Mouse (Mus musculus) megakaryocyte-erythroid progenitor cell, adult 5-6 weeks (primary cell): Measurements from ENCODE around the gene Cfd. TPM values are rescaled to one million over a fixed set of nuclear protein-coding genes. Genes with fewer than 3 reads are reported as not detected.
A peak's percentile ranks its signal among the peaks of the same experiment; 100 is the strongest.

Experiments
- ATAC-seq: replicated peaks from 2 replicates; pipeline ENCODE4 v1.8.0; 2016; ENCODE audit warnings: mild to moderate bottlenecking, inconsistent platforms; ENCODE audit not compliant: severe bottlenecking, poor library complexity, low FRiP score, low TSS enrichment
- total RNA-seq, 2 experiments: library from RNA; stranded (forward) in 1 of 2; stranded (reverse) in 1 of 2; fragments of 200-1000, 215-1000 nt in 1 of 2; fragments of >200 nt in 1 of 2; fragmentation: Nextera tagmentation in 1 of 2; gene quantifications; 2 replicates each; pipeline ENCODE4 v1.2.3; 2014 to 2017

The Cfd gene
- total RNA-seq, 2 experiments from 2014 or later: not detected

GRCm38 (mm10) chr10:79860079-79860911, 30.4 kb upstream of the Cfd start:
- ATAC-seq: no peak

GRCm38 (mm10) chr10:79861230-79862048, 29.2 kb upstream of the Cfd start:
- ATAC-seq: no peak

GRCm38 (mm10) chr10:79862049-79862788, 28.4 kb upstream of the Cfd start:
- ATAC-seq: no peak

- ATAC-seq: no peak
Measured at GRCm38 (mm10) chr10:79862925-79863324, 27.7 kb upstream of the Cfd start.

GRCm38 (mm10) chr10:79864351-79865188, 26.1 kb upstream of the Cfd start:
- no peak for ATAC-seq

GRCm38 (mm10) chr10:79865189-79865601, 25.5 kb upstream of the Cfd start:
- 0 out of 2 replicates have a peak, but pooled peaks have one; percentile 15 for ATAC-seq

GRCm38 (mm10) chr10:79865801-79866295, 24.8 kb upstream of the Cfd start:
- peak; percentile 73 for ATAC-seq

GRCm38 (mm10) chr10:79866601-79867000, 24.1 kb upstream of the Cfd start:
- ATAC-seq: 0 out of 2 replicates have a peak, but pooled peaks have one; percentile 5

GRCm38 (mm10) chr10:79871845-79872244, 18.8 kb upstream of the Cfd start:
- no peak for ATAC-seq

GRCm38 (mm10) chr10:79872862-79873261, 17.8 kb upstream of the Cfd start:
- no peak for ATAC-seq

GRCm38 (mm10) chr10:79873313-79873712, 17.3 kb upstream of the Cfd start:
- ATAC-seq: no peak

GRCm38 (mm10) chr10:79873715-79874289, 16.9 kb upstream of the Cfd start:
- no peak for ATAC-seq

GRCm38 (mm10) chr10:79874290-79874862, 16.3 kb upstream of the Cfd start, which contains the start of the genes Prtn3 and Plppr3:
TSS of gene Prtn3 (plus strand) at chr10:79874476.
TSS of gene Plppr3 (minus strand) at chr10:79874634.
- 0 out of 2 replicates have a peak, but pooled peaks have one; percentile 17 for ATAC-seq

- no peak for ATAC-seq
Measured at GRCm38 (mm10) chr10:79877174-79877573, 13.5 kb upstream of the Cfd start.

GRCm38 (mm10) chr10:79877757-79878156, 12.9 kb upstream of the Cfd start:
- no peak for ATAC-seq

- ATAC-seq: no peak
Measured at GRCm38 (mm10) chr10:79879527-79879926, 11.1 kb upstream of the Cfd start.

GRCm38 (mm10) chr10:79880721-79881120, 9.9 kb upstream of the Cfd start:
- ATAC-seq: no peak

- ATAC-seq: peak; percentile 60
Measured at GRCm38 (mm10) chr10:79881981-79882380, 8.7 kb upstream of the Cfd start.
